Mouse (Mus musculus): ENCODE measurements around the gene Mindy4. TPM values are rescaled to one million over a fixed set of nuclear protein-coding genes. Genes with fewer than 3 reads are reported as not detected.

Gene Mindy4
- polyA plus RNA-seq, 1 experiment from 2014 or later: 20.6 TPM

DNA sequence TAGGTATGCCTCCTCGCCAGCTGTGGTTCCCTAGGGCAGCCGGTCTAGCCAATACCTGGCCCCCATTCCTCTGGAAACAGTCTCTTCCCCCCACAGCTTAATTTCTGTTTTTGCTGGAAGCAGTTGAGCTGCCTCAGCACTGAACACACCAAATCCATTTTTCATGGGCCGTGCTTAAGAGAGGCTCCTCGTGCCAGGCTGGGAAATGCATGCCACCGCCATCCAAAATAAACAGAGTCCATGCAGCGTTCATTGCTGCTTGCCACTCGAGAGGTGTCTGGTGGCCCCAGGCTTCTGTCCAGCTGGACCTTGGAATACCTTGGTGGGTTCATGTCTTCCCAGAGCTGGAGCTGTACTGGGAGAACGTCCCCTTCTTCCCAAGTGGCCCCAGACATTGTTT is 77.8 kb downstream of the Mindy4 start:
- H3K9me3 ChIP-seq: peaks cover 4% of the 10 kb centered on the region; the same call in 1 of the 2 replicates
- H3K4me3 ChIP-seq: no peak overlapping the region
- WGBS: 85% methylated on average over 8 of the region's 8 CpGs
- no peaks in the 10 kb centered on the region for H3K27me3 ChIP-seq
- no peaks in the 10 kb centered on the region; the same call in 1 of the 2 replicates for H3K4me1 ChIP-seq
- H3K9ac ChIP-seq: no peak overlapping the region
- H3K36me3 ChIP-seq: peaks cover 19% of the 10 kb centered on the region; the same call in 1 of the 2 replicates
- no peak overlapping the region for H3K27ac ChIP-seq
- ATAC-seq (ENCODE audit: insufficient number of reproducible peaks, insufficient read depth, low FRiP score, low TSS enrichment): no peak
- H3K4me2 ChIP-seq (replicated peaks): no peak overlapping the region

DNA sequence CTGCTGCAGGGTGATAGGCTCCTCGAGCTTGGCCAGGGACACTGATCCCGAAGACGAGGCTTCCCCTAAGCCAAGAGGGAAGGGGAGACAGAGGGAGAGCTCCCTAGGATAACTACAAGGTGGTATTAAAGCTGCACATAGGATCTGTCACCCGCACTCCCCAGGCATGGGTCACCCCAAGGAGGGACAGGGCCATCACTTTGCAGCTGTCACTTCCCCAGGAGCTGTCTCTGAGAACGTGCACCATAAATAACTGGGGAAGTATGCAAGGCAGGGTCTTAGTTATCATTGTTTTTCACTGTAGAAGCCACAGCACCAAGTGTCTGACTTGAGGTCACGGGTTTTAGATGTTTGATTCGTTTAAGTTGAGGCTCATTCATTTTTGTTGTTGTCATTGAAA is 78.5 kb downstream of the Mindy4 start:
- 90% methylated on average over 7 of the region's 7 CpGs for WGBS
- Histone ChIP-seq H3K4me2 (replicated peaks) (no peak overlapping the region), H3K4me3 (no peak overlapping the region), H3K4me1 (no peaks in the 10 kb centered on the region; the same call in 1 of the 2 replicates), H3K27ac (no peak overlapping the region), H3K36me3 (peaks cover 19% of the 10 kb centered on the region; the same call in 1 of the 2 replicates), H3K9me3 (peaks cover 4% of the 10 kb centered on the region; the same call in 1 of the 2 replicates), H3K27me3 (no peaks in the 10 kb centered on the region), H3K9ac (no peak overlapping the region)
- no peak for ATAC-seq (ENCODE audit: insufficient number of reproducible peaks, insufficient read depth, low FRiP score, low TSS enrichment)

DNA sequence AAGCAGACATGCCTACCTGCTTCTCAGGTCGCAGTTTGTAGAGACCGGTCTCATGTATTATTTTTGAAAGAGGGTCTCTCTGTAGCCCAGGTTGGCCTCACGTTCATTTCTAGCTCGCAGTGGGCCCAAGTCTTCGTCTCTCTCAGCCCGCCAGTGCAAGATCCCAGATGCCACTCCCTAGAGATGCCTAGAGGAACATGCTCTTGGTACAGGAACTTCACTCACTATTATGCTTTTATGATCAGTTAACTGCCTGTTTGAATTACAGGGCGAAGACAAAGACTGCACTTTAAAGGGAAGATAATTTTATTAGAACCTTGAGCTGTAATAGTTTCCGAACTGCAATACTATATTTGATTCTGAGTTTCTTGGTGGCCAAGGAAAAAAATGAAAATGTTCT is 79.2 kb downstream of the Mindy4 start:
- 91% methylated on average over 8 of the region's 8 CpGs for WGBS
- Histone ChIP-seq H3K4me2 (replicated peaks) (no peak overlapping the region), H3K4me1 (no peaks in the 10 kb centered on the region; the same call in 1 of the 2 replicates), H3K27ac (no peak overlapping the region), H3K9me3 (peaks cover 4% of the 10 kb centered on the region; the same call in 1 of the 2 replicates), H3K4me3 (no peak overlapping the region), H3K9ac (no peak overlapping the region), H3K36me3 (peaks cover 19% of the 10 kb centered on the region; the same call in 1 of the 2 replicates), H3K27me3 (no peaks in the 10 kb centered on the region)
- no peak for ATAC-seq (ENCODE audit: insufficient number of reproducible peaks, insufficient read depth, low FRiP score, low TSS enrichment)

DNA sequence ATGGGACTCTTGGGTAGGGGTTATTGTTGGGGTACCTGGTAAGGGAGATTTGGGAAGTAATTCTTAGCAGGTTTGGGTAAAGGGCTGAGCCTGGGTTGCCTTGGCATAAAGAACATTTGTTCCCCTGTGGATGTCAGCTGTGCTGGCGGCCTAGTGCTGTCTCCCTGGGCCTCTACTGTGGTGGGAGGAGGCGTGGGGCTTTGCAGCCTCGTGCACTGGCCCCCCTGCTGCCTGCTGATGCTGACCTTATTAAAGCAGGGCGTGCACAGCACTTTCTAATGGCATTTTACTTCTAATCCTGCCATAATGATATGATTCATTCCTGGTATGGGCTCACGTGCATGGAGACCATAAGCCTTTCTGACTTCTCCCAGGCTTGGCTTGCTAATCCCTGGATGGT is 82.0 kb downstream of the Mindy4 start:
- Histone ChIP-seq H3K27me3 (no peaks in the 10 kb centered on the region), H3K4me3 (no peak overlapping the region), H3K9me3 (peaks cover 4% of the 10 kb centered on the region; the same call in 1 of the 2 replicates), H3K36me3 (peaks cover 19% of the 10 kb centered on the region), H3K4me2 (replicated peaks) (no peak overlapping the region), H3K9ac (no peak overlapping the region), H3K4me1 (peaks cover 3% of the 10 kb centered on the region; the same call in 1 of the 2 replicates), H3K27ac (no peak overlapping the region)
- 58% methylated on average over 5 of the region's 5 CpGs for WGBS
- no peak for ATAC-seq (ENCODE audit: insufficient number of reproducible peaks, insufficient read depth, low FRiP score, low TSS enrichment)

DNA sequence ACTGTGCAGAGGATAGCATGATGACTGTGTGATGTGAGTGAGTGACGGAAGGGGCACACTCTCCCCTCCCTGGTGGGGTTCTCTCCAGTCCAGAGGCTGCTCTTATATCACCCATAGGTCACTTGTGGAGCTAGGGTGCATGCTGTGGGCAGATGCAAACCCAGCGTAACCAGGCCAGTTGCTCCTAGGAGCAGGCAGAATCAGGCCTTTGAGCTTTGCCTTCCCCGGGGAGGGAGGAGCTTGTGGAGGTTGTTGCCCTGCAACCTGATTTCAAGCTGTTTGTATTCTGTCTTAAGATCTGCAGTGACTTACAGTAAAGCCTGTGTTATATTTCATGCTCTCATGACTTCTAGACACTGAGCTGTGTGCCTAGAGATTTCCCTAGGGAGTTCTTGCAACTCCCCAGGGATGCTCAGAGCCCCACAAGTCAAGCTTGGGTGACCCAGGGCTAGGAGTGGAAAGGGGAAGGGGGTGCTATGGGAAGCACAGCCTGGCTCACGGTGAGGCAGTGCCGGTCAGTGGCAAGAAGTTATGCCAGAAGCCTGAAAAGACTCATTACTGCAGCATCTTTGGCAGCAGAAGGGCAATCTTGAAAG is 84.9 kb downstream of the Mindy4 start:
- Histone ChIP-seq H3K36me3 (peaks cover 1% of the 10 kb centered on the region; the same call in 1 of the 2 replicates), H3K4me1 (peaks cover 3% of the 10 kb centered on the region; the same call in 1 of the 2 replicates), H3K9ac (no peak overlapping the region), H3K27ac (no peak overlapping the region), H3K4me2 (replicated peaks) (no peak overlapping the region), H3K27me3 (no peaks in the 10 kb centered on the region), H3K9me3 (peaks cover 2% of the 10 kb centered on the region; the same call in 1 of the 2 replicates), H3K4me3 (no peak overlapping the region)
- WGBS: 85% methylated on average over 5 of the region's 5 CpGs
- ATAC-seq (ENCODE audit: insufficient number of reproducible peaks, insufficient read depth, low FRiP score, low TSS enrichment): no peak

DNA sequence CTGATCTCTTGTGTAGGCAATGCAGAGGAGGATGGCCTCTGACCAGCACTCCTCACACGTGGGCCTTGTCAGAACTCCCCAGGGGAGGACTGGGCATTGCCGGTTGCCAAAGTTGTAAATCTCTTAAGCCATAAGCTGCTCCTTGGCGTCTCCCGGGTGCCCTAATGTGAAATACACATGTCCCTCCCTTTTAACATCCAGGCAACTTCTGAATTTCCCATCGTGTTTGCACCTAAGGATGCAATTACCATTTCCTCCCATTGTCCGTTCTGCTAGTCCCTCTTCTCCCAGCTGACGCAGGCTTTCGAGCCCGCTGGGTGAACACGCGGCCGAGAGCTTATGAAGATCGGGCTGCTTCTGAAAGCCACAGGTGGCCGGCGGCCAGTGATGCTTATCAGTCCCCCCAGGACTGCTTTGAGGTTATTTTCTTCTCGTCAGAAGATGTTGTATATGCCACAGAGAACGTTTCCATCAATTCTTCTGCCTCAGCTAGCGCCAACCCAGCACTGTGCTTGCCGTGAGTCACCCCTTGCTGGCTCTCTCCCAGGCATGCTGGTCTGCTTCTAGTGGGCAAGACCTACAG is 91.5 kb downstream of the Mindy4 start:
- H3K27me3 ChIP-seq: no peaks in the 10 kb centered on the region
- H3K36me3 ChIP-seq: 0 out of 2 replicates have a peak, but pooled peaks cover 5% of the 10 kb centered on the region
- no peak for ATAC-seq (ENCODE audit: insufficient number of reproducible peaks, insufficient read depth, low FRiP score, low TSS enrichment)
- no peak overlapping the region for H3K9ac ChIP-seq
- H3K4me2 ChIP-seq (replicated peaks): no peak overlapping the region
- H3K9me3 ChIP-seq: no peaks in the 10 kb centered on the region
- no peaks in the 10 kb centered on the region for H3K4me1 ChIP-seq
- no peak overlapping the region for H3K27ac ChIP-seq
- WGBS: 66% methylated on average over 19 of the region's 19 CpGs
- H3K4me3 ChIP-seq: no peak overlapping the region

DNA sequence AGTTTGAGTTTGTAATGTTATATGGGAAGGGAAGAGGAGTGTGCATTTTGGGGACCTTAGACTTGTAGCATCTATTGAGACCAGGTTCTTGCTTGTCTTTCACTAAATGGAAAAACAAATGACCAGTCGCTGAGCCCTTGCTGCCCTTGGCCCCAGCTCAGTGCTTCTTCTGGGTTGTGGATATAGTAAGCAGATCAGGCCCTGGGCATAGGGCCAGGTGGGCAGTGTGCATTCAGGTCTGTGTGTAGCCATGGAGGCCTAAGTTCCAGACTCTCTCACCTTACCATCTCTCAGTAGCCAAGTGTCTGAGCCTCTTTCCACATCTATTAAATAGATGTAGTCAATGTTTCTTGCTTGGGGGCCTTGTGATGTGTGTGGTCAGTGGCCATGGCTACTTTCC is 92.1 kb downstream of the Mindy4 start:
- WGBS: 91% methylated on average over 1 of the region's 1 CpGs

DNA sequence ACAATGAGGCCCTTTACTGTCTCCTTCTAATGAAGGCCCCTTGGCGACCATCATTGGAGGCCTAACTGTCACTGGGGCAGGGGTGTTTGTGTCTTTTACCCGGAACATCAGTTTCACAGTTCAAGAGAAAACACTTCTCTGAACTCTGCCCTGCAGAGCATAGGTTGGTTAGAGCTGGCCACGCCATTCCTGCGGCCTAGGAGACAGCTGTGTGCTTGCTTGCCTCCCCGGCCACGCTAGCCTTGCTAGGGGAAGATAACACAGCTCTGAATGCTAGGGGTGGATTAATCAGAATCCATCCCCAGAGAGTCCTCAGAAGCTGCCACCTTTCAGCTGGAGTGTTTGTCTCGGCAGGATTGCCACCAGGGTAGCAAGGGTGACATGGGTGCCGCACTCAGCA is 96.3 kb downstream of the Mindy4 start:
- Histone ChIP-seq H3K4me3 (no peak overlapping the region), H3K27ac (no peak overlapping the region), H3K9me3 (no peaks in the 10 kb centered on the region), H3K9ac (no peak overlapping the region), H3K27me3 (no peaks in the 10 kb centered on the region), H3K4me1 (no peaks in the 10 kb centered on the region), H3K4me2 (replicated peaks) (no peak overlapping the region), H3K36me3 (peaks cover 29% of the 10 kb centered on the region)
- WGBS: 83% methylated on average over 8 of the region's 8 CpGs
- no peak for ATAC-seq (ENCODE audit: insufficient number of reproducible peaks, insufficient read depth, low FRiP score, low TSS enrichment)

More for the DNA sequence above, 92.1 kb downstream of the Mindy4 start:
- Histone ChIP-seq H3K9me3 (no peaks in the 10 kb centered on the region), H3K36me3 (0 out of 2 replicates have a peak, but pooled peaks cover 6% of the 10 kb centered on the region), H3K4me3 (no peak overlapping the region), H3K9ac (no peak overlapping the region), H3K27me3 (no peaks in the 10 kb centered on the region), H3K4me2 (replicated peaks) (no peak overlapping the region), H3K4me1 (no peaks in the 10 kb centered on the region), H3K27ac (no peak overlapping the region)
- no peak for ATAC-seq (ENCODE audit: insufficient number of reproducible peaks, insufficient read depth, low FRiP score, low TSS enrichment)

DNA sequence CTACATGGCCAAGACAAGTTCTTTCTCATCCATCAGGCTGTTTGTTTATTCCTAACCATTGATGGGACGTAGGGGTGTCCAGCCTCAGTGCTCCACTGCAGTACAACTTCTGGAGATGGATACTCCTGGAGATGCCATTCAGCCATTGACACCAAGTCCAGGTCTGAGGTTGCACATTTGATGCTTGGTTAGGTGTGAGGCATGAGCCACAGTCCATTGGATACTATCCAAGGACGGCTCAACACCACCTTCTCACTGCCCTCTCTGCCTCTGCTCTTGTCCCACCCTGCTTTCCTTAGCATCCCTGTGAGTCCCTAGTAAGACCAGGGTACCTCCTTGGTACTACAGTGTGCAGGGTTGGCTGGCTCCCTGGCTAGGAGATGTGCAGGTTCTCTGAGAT is 96.7 kb downstream of the Mindy4 start:
- 90% methylated on average over 2 of the region's 2 CpGs for WGBS
- Histone ChIP-seq H3K9me3 (no peaks in the 10 kb centered on the region), H3K36me3 (peaks cover 29% of the 10 kb centered on the region), H3K4me3 (no peak overlapping the region), H3K4me1 (no peaks in the 10 kb centered on the region), H3K27me3 (no peaks in the 10 kb centered on the region), H3K27ac (no peak overlapping the region), H3K4me2 (replicated peaks) (no peak overlapping the region), H3K9ac (no peak overlapping the region)
- no peak for ATAC-seq (ENCODE audit: insufficient number of reproducible peaks, insufficient read depth, low FRiP score, low TSS enrichment)

DNA sequence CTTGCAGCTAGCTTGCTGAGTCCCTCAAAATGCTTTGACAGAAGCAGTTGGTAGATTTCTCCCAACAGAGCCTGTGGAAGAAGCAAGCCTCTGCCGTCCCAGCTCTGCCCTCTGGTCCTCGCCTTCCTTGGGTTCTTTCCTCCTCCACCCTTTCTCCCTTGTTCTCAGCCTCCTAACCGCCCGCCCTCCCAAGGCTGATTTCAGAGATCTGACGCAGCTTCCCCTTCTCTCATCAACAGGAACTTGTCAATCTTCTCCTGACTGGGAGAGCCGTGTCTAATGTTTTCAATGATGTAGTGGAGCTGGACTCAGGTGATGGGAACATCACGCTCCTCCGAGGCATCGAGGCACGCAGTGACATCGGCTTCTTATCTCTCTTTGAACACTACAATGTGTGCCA is 97.5 kb downstream of the Mindy4 start:
- H3K9ac ChIP-seq: no peak overlapping the region
- 74% methylated on average over 11 of the region's 11 CpGs for WGBS
- no peak overlapping the region for H3K4me3 ChIP-seq
- H3K27me3 ChIP-seq: no peaks in the 10 kb centered on the region
- H3K4me1 ChIP-seq: no peaks in the 10 kb centered on the region
- H3K27ac ChIP-seq: no peak overlapping the region
- no peaks in the 10 kb centered on the region for H3K9me3 ChIP-seq
- peaks cover 29% of the 10 kb centered on the region for H3K36me3 ChIP-seq
- no peak for ATAC-seq (ENCODE audit: insufficient number of reproducible peaks, insufficient read depth, low FRiP score, low TSS enrichment)
- no peak overlapping the region for H3K4me2 ChIP-seq (replicated peaks)

DNA sequence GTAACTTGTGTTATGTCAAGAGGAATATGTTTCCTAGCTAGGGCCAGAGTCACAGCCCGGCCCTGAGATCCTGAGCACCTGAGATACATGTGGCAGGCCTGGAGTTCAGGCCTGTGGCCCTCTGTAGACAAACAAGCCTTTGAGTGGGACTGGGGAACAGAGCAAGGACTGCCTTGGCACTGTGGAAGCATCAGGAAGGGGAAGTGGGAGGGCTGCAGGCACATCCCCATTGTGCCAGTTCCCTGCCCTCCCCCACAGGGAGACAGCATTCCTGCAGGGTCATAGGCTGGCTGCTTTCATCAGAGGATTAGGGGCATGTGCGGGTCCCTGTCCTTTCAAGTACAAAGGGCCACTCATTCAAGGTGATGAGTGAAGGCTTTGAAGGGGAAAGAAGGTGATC is 107.0 kb downstream of the Mindy4 start:
- Histone ChIP-seq H3K36me3 (peaks cover 15% of the 10 kb centered on the region; the same call in 1 of the 2 replicates), H3K9me3 (no peaks in the 10 kb centered on the region), H3K9ac (no peak overlapping the region), H3K27ac (no peak overlapping the region), H3K4me3 (no peak overlapping the region), H3K4me1 (peaks cover 7% of the 10 kb centered on the region; the same call in 1 of the 2 replicates), H3K4me2 (replicated peaks) (no peak overlapping the region), H3K27me3 (no peaks in the 10 kb centered on the region)
- no peak for ATAC-seq (ENCODE audit: insufficient number of reproducible peaks, insufficient read depth, low FRiP score, low TSS enrichment)
- WGBS: 44% methylated on average over 2 of the region's 2 CpGs

DNA sequence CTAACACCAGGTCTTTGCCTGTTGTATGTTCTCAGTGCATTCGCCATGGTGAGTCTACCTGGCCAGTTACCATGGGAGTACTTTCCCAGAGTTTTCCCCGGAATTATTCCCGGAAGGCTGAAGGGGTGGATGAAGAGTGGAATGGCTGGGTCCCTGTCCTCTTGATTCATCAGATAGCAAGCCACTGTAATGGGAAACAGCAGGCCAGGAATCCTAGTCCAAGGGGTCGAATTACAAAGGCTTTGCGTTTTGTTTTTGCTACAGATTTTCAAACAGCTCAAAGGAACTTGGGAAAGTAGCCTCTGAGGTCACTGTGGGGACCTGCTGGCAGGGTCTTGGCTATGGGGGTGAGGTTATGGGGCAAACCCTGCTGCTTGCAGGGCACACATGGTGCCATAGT is 108.8 kb downstream of the Mindy4 start:
- 23% methylated on average over 5 of the region's 5 CpGs for WGBS
- Histone ChIP-seq H3K9me3 (no peaks in the 10 kb centered on the region), H3K27me3 (no peaks in the 10 kb centered on the region), H3K4me2 (replicated peaks) (no peak overlapping the region), H3K9ac (no peak overlapping the region), H3K36me3 (peaks cover 15% of the 10 kb centered on the region; the same call in 1 of the 2 replicates), H3K4me3 (no peak overlapping the region), H3K27ac (no peak overlapping the region), H3K4me1 (peaks cover 7% of the 10 kb centered on the region; the same call in 1 of the 2 replicates)
- no peak for ATAC-seq (ENCODE audit: insufficient number of reproducible peaks, insufficient read depth, low FRiP score, low TSS enrichment)

Measured in embryonic facial prominence, embryonic 12.5 days (tissue).